Mouse (Mus musculus) hindbrain, postnatal 0 days (tissue): Measurements from ENCODE around the gene Gm853. TPM values are rescaled to one million over a fixed set of nuclear protein-coding genes. Genes with fewer than 3 reads are reported as not detected.
A peak's percentile ranks its signal among the peaks of the same experiment; 100 is the strongest.

Experiments used
- ATAC-seq: fragments of 200-750 bp; cut with Nextera tagmentation; 2 replicates; pipeline ENCODE4 v1.8.0; 2017; ENCODE audit warnings: mild to moderate bottlenecking, moderate TSS enrichment, moderate library complexity
- DNase-seq: peaks from one replicate; pipeline ENCODE4 v3.0.0-alpha.2; 2015; ENCODE audit warnings: low spot score
- H3K27ac ChIP-seq: fragments of 300-500 bp; sonication (generic); 2 replicates; pipeline ENCODE4 v1.5.1; 2014; ENCODE audit warnings: mild to moderate bottlenecking
- H3K27me3 ChIP-seq: fragments of 300-500 bp; sonication (generic); 2 replicates; pipeline ENCODE4 v1.6.1; 2014; ENCODE audit warnings: low read length, mixed read lengths; ENCODE audit not compliant: insufficient read depth
- H3K36me3 ChIP-seq: fragments of 300-500 bp; sonication (generic); 2 replicates; pipeline ENCODE4 v1.6.1; 2014; ENCODE audit warnings: low read length, mixed read lengths; ENCODE audit not compliant: insufficient read depth
- H3K4me1 ChIP-seq: fragments of 300-500 bp; sonication (generic); 2 replicates; pipeline ENCODE4 v1.6.1; 2014; ENCODE audit warnings: antibody characterized with exemption, low read length, mixed read lengths; ENCODE audit not compliant: insufficient read depth
- H3K4me2 ChIP-seq: fragments of 300-500 bp; sonication (generic); 2 replicates; pipeline ENCODE4 v1.6.1; 2014; ENCODE audit warnings: low read depth, mild to moderate bottlenecking, low read length, moderate library complexity, mixed read lengths
- H3K4me3 ChIP-seq: fragments of 300-500 bp; sonication (generic); 2 replicates; pipeline ENCODE4 v1.5.1; 2014; ENCODE audit warnings: low read length
- H3K9ac ChIP-seq: fragments of 300-500 bp; sonication (generic); replicated peaks from 2 replicates; pipeline ENCODE4 v1.6.1; 2014; ENCODE audit warnings: mild to moderate bottlenecking, low read length, moderate library complexity, mixed read lengths
- H3K9me3 ChIP-seq: fragments of 300-500 bp; sonication (generic); 2 replicates; pipeline ENCODE4 v1.6.1; 2016; ENCODE audit warnings: low read length, mixed read lengths
- CTCF ChIP-seq: IDR thresholded peaks from 2 replicates; pipeline ENCODE4 v1.5.1; 2016; ENCODE audit warnings: antibody characterized with exemption, control low read depth, low read depth
- WGBS: fragments of 180-500 bp; shearing (Covaris S2); extraction: QIAGEN DNeasy Blood & Tissue Kit; methylation state at CpG from one replicate; pipeline ENCODE4 v1.1.7; 2014; 5-methylcytosine and 5-hydroxymethylcytosine counted together
- polyA plus RNA-seq: library from polyadenylated mRNA; unstranded; fragments of >200 nt; fragmentation: Nextera tagmentation; extraction: Ambion mirVana; gene quantifications from 2 replicates; pipeline ENCODE4 v1.2.1, GENCODE M21; 2015
- total RNA-seq: library from RNA; depleted of rRNA; stranded (reverse); fragments of >200 nt; gene quantifications from 2 replicates; pipeline ENCODE4 v1.2.3, GENCODE M21; 2014; rRNA removed

The Gm853 gene
- total and polyA plus RNA-seq, 2 experiments from 2014 or later, result 1.8 to 2.0 TPM

DNA sequence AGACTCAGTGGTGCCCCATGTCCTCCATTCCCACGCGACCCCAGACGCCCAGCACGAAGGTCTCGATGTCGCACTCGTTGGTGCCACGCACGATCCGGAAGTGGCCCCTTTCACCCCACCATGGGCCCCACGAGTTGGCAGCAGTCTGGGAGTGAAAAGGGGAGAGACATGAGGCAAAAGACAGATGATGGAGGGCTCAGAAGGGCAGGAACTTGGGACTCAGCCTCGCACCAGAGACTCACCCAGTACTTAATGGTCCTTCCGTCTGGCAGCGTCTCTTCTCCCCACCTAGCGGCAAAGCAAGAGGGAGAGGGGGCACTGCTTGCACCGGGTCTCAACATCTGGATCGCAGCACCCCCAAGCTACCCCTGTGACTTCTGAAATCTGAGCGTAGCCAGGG is 56.1 kb downstream of the Gm853 start:
- 83% methylated on average over 18 of the region's 18 CpGs for WGBS
- Histone ChIP-seq H3K4me2 (no peak overlapping the region), H3K9ac (no peak overlapping the region), H3K9me3 (no peaks in the 10 kb centered on the region), H3K27ac (no peak overlapping the region), H3K27me3 (peaks cover 12% of the 10 kb centered on the region; the same call in 1 of the 2 replicates), H3K36me3 (no peaks in the 10 kb centered on the region), H3K4me1 (no peaks in the 10 kb centered on the region), H3K4me3 (no peak overlapping the region)
- DNase-seq (no peak), ATAC-seq (no peak)
- TF ChIP-seq CTCF, result no peak

DNA sequence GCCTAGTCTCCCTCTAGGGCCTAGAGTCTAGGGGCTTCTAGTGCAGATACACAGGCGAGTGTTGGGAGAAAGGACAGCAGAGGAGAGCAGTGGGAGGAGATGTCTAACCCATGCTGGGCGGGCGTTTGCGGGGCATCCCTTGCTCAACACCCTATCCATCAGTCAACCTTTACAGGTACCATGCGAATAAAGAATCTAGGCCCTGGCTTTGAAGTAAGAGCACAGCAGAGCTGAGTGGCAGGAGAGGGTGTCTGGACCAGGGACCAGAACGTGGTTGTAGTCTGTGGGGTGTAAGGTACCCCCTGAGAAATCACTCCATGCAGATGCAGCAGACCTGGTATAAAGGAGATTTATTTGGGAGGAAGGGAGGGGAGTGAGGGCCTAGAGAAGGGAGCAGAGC is 58.1 kb downstream of the Gm853 start:
- WGBS, result 83% methylated on average over 6 of the region's 6 CpGs
- Histone ChIP-seq H3K27ac (no peak overlapping the region), H3K4me2 (no peak overlapping the region), H3K9ac (no peak overlapping the region), H3K4me3 (no peak overlapping the region), H3K36me3 (no peaks in the 10 kb centered on the region), H3K9me3 (no peaks in the 10 kb centered on the region), H3K27me3 (peaks cover 12% of the 10 kb centered on the region; the same call in 1 of the 2 replicates), H3K4me1 (no peaks in the 10 kb centered on the region)
- ATAC-seq (no peak), DNase-seq (no peak)
- TF ChIP-seq CTCF, result no peak

- 15% methylated on average over 20 of the region's 20 CpGs for WGBS
- Histone ChIP-seq H3K4me3 (no peak overlapping the region), H3K4me1 (no peaks in the 10 kb centered on the region), H3K27me3 (peaks cover 12% of the 10 kb centered on the region; the same call in 1 of the 2 replicates), H3K36me3 (no peaks in the 10 kb centered on the region), H3K4me2 (peak overlapping the region; percentile 30; the same call in 1 of the 2 replicates), H3K27ac (no peak overlapping the region), H3K9me3 (no peaks in the 10 kb centered on the region), H3K9ac (no peak overlapping the region)
- DNase-seq (no peak), ATAC-seq (no peak)
- no peak for TF ChIP-seq CTCF
Observed at GRCm38 (mm10) chr4:130163391-130163861, 58.8 kb downstream of the Gm853 start.

GRCm38 (mm10) chr4:130161349-130161748 is 60.9 kb downstream of the Gm853 start:
- TF ChIP-seq CTCF, result no peak
- Histone ChIP-seq H3K4me2 (no peak overlapping the region), H3K36me3 (no peaks in the 10 kb centered on the region), H3K27me3 (peaks cover 12% of the 10 kb centered on the region; the same call in 1 of the 2 replicates), H3K9ac (no peak overlapping the region), H3K27ac (no peak overlapping the region), H3K4me1 (no peaks in the 10 kb centered on the region), H3K4me3 (no peak overlapping the region), H3K9me3 (no peaks in the 10 kb centered on the region)
- no peak for ATAC-seq
- WGBS, result 23% methylated on average over 4 of the region's 4 CpGs
- DNase-seq, result no peak

Other genes starting within 250 kb of the Gm853 start
- gene Adgrb2, start 237.5 kb downstream of the Gm853 start, total RNA-seq, result 306 and 313 TPM in 2 replicates
- 14.3 and 15.9 TPM in 2 replicates for gene Adgrb2, start 237.5 kb downstream of the Gm853 start, polyA plus RNA-seq
- gene Col16a1, start 174.6 kb downstream of the Gm853 start, total RNA-seq, result 19.9 and 21.5 TPM in 2 replicates
- gene Col16a1, start 174.6 kb downstream of the Gm853 start, polyA plus RNA-seq, result 13.1 and 13.8 TPM in 2 replicates
- 82.6 and 93.4 TPM in 2 replicates for gene Pef1, start 119.8 kb downstream of the Gm853 start, total RNA-seq
- 59.8 and 62.0 TPM in 2 replicates for gene Pef1, start 119.8 kb downstream of the Gm853 start, polyA plus RNA-seq
- gene Hcrtr1, start 83.0 kb downstream of the Gm853 start, total RNA-seq, result 16.9 and 24.2 TPM in 2 replicates
- gene Hcrtr1, start 83.0 kb downstream of the Gm853 start, polyA plus RNA-seq, result 11.3 and 12.1 TPM in 2 replicates
- 15.1 and 15.5 TPM in 2 replicates for gene Tinagl1, start 47.3 kb downstream of the Gm853 start, total RNA-seq
- gene Tinagl1, start 47.3 kb downstream of the Gm853 start, polyA plus RNA-seq, result 7.2 and 7.6 TPM in 2 replicates
- gene Serinc2, start 56.8 kb upstream of the Gm853 start, total RNA-seq, result 17.1 and 18.7 TPM in 2 replicates
- 17.8 and 19.2 TPM in 2 replicates for gene Serinc2, start 56.8 kb upstream of the Gm853 start, polyA plus RNA-seq
- 122 and 131 TPM in 2 replicates for gene Fabp3, start 86.2 kb upstream of the Gm853 start, total RNA-seq
- 392 and 410 TPM in 2 replicates for gene Fabp3, start 86.2 kb upstream of the Gm853 start, polyA plus RNA-seq
- 4.5 and 6.8 TPM in 2 replicates for gene Gm10570, start 86.3 kb upstream of the Gm853 start, total RNA-seq
- 1.3 and 1.7 TPM in 2 replicates for gene Gm10570, start 86.3 kb upstream of the Gm853 start, polyA plus RNA-seq
- 23.9 and 31.4 TPM in 2 replicates for gene Zcchc17, start 137.5 kb upstream of the Gm853 start, total RNA-seq
- gene Zcchc17, start 137.5 kb upstream of the Gm853 start, polyA plus RNA-seq, result 93.2 and 101 TPM in 2 replicates
- 57.9 and 74.2 TPM in 2 replicates for gene Snrnp40, start 137.7 kb upstream of the Gm853 start, total RNA-seq
- 84.5 and 88.9 TPM in 2 replicates for gene Snrnp40, start 137.7 kb upstream of the Gm853 start, polyA plus RNA-seq